Mouse (Mus musculus) forebrain, embryonic 14.5 days (tissue): Measurements from ENCODE around the gene Vamp1. TPM values are rescaled to one million over a fixed set of nuclear protein-coding genes. Genes with fewer than 3 reads are reported as not detected.

Experiments
- ATAC-seq: fragments of 200-750 bp; cut with Nextera tagmentation; 2 replicates; pipeline ENCODE4 v1.8.0; 2017; ENCODE audit warnings: mild to moderate bottlenecking, moderate library complexity
- DNase-seq: peaks from one replicate; pipeline ENCODE4 v3.0.0-alpha.2; 2015; ENCODE audit warnings: low spot score
- H3K27ac ChIP-seq: fragments of 300-500 bp; sonication (generic); 2 replicates; pipeline ENCODE4 v1.5.1; 2014; ENCODE audit warnings: low read depth, mild to moderate bottlenecking, control low read depth, low read length, moderate library complexity
- H3K27me3 ChIP-seq: fragments of 300-500 bp; sonication (generic); replicated peaks from 2 replicates; pipeline ENCODE4 v1.6.1; 2014; ENCODE audit warnings: low read length, control low read depth, mixed read lengths; ENCODE audit not compliant: control insufficient read depth, insufficient read depth
- H3K36me3 ChIP-seq: fragments of 300-500 bp; sonication (generic); 2 replicates; pipeline ENCODE4 v1.6.1; 2014; ENCODE audit warnings: low read length, control low read depth; ENCODE audit not compliant: control insufficient read depth, insufficient read depth
- H3K4me1 ChIP-seq: fragments of 300-500 bp; sonication (generic); 2 replicates; pipeline ENCODE4 v1.6.1; 2014; ENCODE audit warnings: antibody characterized with exemption, low read length, control low read depth; ENCODE audit not compliant: control insufficient read depth, insufficient read depth
- H3K4me2 ChIP-seq: fragments of 300-500 bp; sonication (generic); 2 replicates; pipeline ENCODE4 v1.6.1; 2014; ENCODE audit warnings: mild to moderate bottlenecking, control low read depth, low read length
- H3K4me3 ChIP-seq: fragments of 300-500 bp; sonication (generic); 2 replicates; pipeline ENCODE4 v1.5.1; 2014; ENCODE audit warnings: low read depth, low read length, control low read depth
- H3K9ac ChIP-seq: fragments of 300-500 bp; sonication (generic); 2 replicates; pipeline ENCODE4 v1.6.1; 2014; ENCODE audit warnings: mild to moderate bottlenecking, low read length, control low read depth, moderate library complexity
- H3K9me3 ChIP-seq: fragments of 300-500 bp; sonication (generic); replicated peaks from 2 replicates; pipeline ENCODE4 v1.6.1; 2016; ENCODE audit warnings: low read length, control low read depth, mixed read lengths; ENCODE audit not compliant: control insufficient read depth
- WGBS: fragments of 180-500 bp; shearing (Covaris S2); extraction: QIAGEN DNeasy Blood & Tissue Kit; methylation state at CpG from one replicate; pipeline ENCODE4 v1.1.7; 2014; 5-methylcytosine and 5-hydroxymethylcytosine counted together
- polyA plus RNA-seq: library from polyadenylated mRNA; unstranded; fragments of >200 nt; fragmentation: Nextera tagmentation; extraction: Ambion mirVana; gene quantifications from 2 replicates; pipeline ENCODE4 v1.2.1, GENCODE M21; 2014

Vamp1 gene
- polyA plus RNA-seq, 1 experiment from 2014 or later, result 1.7 TPM

DNA sequence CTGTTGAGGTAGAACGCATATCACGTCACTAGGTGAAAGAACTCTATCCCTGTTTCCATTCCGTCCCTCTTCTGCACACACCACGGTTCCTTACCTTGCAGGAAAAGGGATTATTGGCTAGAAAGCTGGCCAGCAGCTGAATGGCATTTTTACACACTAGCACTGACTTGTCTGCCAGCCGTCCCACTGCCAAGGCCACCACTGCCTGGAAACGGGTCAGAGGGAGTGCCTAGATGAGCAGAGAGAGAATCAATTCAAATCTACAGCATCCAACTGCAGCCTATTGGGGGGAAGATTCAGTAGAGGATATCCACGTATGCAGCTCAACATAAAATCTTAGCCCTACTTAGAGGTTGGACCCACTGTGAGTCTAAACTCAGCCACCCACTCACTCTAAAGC is 35.8 kb upstream of the Vamp1 start:
- H3K4me1 ChIP-seq, result no peaks in the 10 kb centered on the region
- DNase-seq, result no peak
- H3K27me3 ChIP-seq, result no peaks in the 10 kb centered on the region
- H3K36me3 ChIP-seq, result peaks cover 99% of the 10 kb centered on the region
- H3K9ac ChIP-seq, result no peak overlapping the region
- H3K4me3 ChIP-seq, result no peak overlapping the region
- H3K9me3 ChIP-seq, result no peaks in the 10 kb centered on the region
- 92% methylated on average over 7 of the region's 7 CpGs for WGBS
- no peak for ATAC-seq
- no peak overlapping the region for H3K27ac ChIP-seq
- H3K4me2 ChIP-seq, result no peak overlapping the region

DNA sequence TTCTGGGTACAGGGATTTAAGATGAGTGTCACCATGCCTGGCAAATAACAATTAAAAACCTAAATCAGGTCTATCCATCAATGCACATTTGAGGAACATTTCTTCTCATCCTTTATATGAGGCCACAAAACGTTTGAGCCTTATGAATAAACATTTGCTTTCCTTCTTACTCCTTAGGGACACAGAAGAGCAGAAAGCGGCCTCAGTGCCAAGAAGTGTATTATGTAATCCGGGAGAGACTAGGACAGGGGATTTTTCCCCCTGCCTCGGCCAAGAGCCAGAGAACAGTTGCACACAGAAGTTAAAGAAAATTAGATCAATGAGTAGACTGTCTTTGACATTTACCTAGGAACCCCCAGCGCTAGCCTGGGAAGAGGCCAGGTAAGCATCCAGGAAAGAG is 33.2 kb upstream of the Vamp1 start:
- H3K36me3 ChIP-seq, result peaks cover 99% of the 10 kb centered on the region
- ATAC-seq, result no peak
- 81% methylated on average over 5 of the region's 5 CpGs for whole genome bisulfite sequencing

DNA sequence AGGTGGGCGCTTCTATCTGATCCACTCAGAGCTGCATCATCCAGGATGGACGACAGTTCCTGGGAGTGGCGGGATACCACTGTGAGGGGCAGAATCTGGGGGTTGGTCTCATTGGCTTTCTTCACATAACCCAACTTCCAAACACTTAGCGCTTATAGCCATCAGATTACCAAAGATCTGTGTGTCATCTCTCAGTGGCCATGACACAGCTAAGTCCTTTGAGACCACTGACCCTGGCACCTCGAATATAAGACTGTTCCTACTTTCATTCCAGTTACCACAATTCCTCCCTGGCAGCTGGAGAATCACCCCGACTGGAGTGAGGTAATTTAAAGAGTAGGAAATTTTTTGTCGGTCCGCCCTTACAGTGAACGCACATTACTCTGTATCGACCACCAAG is 29.1 kb upstream of the Vamp1 start:
- no peak overlapping the region for H3K4me2 ChIP-seq
- H3K27me3 ChIP-seq, result no peaks in the 10 kb centered on the region
- no peaks in the 10 kb centered on the region for H3K9me3 ChIP-seq
- no peak overlapping the region for H3K27ac ChIP-seq
- no peak for ATAC-seq
- 97% methylated on average over 10 of the region's 10 CpGs for WGBS
- peaks cover 79% of the 10 kb centered on the region for H3K36me3 ChIP-seq
- DNase-seq, result no peak
- no peak overlapping the region for H3K4me3 ChIP-seq
- 0 out of 2 replicates have a peak, but pooled peaks cover 2% of the 10 kb centered on the region for H3K4me1 ChIP-seq
- H3K9ac ChIP-seq, result no peak overlapping the region

More for the DNA sequence above, 33.2 kb upstream of the Vamp1 start:
- Histone ChIP-seq H3K4me2 (no peak overlapping the region), H3K9ac (no peak overlapping the region), H3K27me3 (no peaks in the 10 kb centered on the region), H3K27ac (no peak overlapping the region), H3K9me3 (no peaks in the 10 kb centered on the region), H3K4me1 (no peaks in the 10 kb centered on the region), H3K4me3 (no peak overlapping the region)
- DNase-seq, result no peak

DNA sequence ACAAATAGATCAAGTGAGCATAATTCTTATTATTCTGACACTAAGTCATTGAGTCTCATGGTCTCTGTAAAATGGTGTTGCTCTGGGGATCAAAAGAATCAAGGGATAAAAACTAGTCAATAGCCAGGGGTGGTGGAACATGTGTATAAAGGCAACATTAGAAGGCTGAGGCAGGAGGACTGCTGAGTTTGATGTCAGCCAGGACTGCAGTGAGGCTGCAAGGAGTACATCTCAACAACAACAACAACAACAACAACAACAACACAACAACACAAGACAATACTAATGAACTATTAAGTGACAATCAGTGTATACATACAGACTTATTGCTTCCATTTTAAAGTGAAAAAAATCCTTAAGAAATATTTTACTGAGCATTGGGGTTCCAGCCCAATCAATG is 24.5 kb upstream of the Vamp1 start:
- ATAC-seq (no peak), DNase-seq (peak; percentile 16)
- no peak overlapping the region; the same call in 1 of the 2 replicates for H3K27ac ChIP-seq
- H3K4me2 ChIP-seq, result peak overlapping the region; percentile 60
- peaks cover 7% of the 10 kb centered on the region for H3K4me1 ChIP-seq
- no peaks in the 10 kb centered on the region for H3K9me3 ChIP-seq
- H3K36me3 ChIP-seq, result peaks cover 54% of the 10 kb centered on the region
- peak overlapping the region; percentile 51 for H3K4me3 ChIP-seq
- no peaks in the 10 kb centered on the region for H3K27me3 ChIP-seq
- peak overlapping the region; percentile 71 for H3K9ac ChIP-seq

DNA sequence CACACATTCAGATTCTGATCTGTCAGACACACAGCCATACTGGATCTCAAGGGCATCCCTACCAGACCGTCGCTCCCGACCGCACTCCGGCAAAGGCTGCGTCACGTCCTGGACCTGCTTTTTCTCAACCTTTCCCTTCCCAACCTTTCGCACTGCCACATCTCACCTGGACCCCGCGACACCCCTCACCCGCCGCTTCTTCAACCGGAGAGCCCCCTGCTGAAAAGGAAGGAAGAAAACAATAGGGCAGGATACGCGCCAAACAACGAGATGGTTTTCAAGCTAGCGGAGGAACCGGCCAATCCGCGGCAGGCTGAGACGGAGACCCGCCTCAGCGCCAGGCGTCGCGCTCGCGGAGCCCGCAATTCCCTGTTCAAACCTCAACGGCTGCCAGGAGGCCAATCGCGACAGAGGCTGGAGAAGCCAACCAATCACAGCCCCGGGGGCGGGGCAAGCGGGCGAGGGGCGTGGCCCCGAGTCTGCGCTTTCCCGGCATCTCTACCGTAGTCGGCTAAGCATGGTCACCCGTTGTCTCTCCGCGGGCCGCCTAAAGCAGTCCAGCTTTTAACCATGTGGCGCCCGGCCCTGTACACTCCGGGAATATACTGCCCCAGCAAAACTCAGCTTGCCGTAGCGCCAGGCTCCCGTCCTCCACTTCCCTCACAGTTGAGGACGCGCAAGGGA is 23.9 kb upstream of the Vamp1 start, which contains the start of the genes Ncapd2 and Mrpl51:
Ncapd2 (minus strand) TSS at position 370 of the 684 bp plus-strand sequence.
Mrpl51 (plus strand) TSS at position 470 of the 684 bp plus-strand sequence.
- ATAC-seq, result peak; percentile 97
- H3K9ac ChIP-seq, result peak within 1 kb of the TSS; percentile 81
- H3K9me3 ChIP-seq, result no peaks in the 10 kb centered on the region
- peak; percentile 99 for DNase-seq
- H3K36me3 ChIP-seq, result peaks cover 47% of the 10 kb centered on the region
- H3K27me3 ChIP-seq, result no peaks in the 10 kb centered on the region
- H3K4me1 ChIP-seq, result peaks cover 7% of the 10 kb centered on the region
- WGBS, result under 1% methylated on average over 54 of the region's 54 CpGs
- H3K4me2 ChIP-seq, result peak within 1 kb of the TSS; percentile 84
- H3K27ac ChIP-seq, result peak within 1 kb of the TSS; percentile 99
- peak within 1 kb of the TSS; percentile 51 for H3K4me3 ChIP-seq

DNA sequence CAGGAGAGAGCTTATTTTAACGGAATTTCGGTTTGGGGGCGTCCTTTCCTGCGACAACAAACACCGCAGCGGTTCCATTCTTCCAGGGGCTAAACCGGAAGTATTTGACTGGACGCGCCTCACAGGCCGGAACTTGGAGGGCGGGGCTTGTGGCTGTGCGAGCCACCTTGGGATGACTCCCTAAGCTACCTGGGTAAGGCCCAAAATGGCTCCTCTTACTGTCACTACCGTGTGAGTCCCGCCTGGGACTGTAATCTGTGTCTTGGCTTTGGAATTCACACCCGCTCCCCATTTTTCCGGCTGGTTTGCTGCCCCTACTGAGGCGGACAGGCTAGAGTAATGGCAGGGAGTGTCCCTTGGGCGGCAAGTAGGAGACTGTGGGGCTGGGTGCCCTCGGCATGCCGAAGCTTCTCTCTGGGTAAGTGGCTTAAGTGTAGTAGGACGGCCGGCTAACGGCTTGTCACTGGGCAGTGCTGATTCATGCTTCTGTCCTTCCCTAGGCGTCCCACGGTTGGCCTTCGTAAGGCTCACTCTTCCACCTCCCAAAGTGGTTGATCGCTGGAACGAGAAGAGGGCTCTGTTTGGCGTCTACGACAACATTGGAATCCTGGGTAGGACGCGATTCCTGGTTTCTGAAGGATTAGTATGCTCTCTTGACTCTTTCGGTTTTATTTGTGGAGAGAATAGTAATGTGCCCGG is 23.2 kb upstream of the Vamp1 start:
- ATAC-seq (peak; percentile 93), DNase-seq (peak; percentile 97)
- no peaks in the 10 kb centered on the region for H3K27me3 ChIP-seq
- no peaks in the 10 kb centered on the region for H3K9me3 ChIP-seq
- peak overlapping the region; percentile 99 for H3K27ac ChIP-seq
- peaks cover 7% of the 10 kb centered on the region for H3K4me1 ChIP-seq
- WGBS, result under 1% methylated on average over 34 of the region's 34 CpGs
- peaks cover 40% of the 10 kb centered on the region for H3K36me3 ChIP-seq
- peak overlapping the region; percentile 81 for H3K9ac ChIP-seq
- peak overlapping the region; percentile 51 for H3K4me3 ChIP-seq
- H3K4me2 ChIP-seq, result peak overlapping the region; percentile 84

DNA sequence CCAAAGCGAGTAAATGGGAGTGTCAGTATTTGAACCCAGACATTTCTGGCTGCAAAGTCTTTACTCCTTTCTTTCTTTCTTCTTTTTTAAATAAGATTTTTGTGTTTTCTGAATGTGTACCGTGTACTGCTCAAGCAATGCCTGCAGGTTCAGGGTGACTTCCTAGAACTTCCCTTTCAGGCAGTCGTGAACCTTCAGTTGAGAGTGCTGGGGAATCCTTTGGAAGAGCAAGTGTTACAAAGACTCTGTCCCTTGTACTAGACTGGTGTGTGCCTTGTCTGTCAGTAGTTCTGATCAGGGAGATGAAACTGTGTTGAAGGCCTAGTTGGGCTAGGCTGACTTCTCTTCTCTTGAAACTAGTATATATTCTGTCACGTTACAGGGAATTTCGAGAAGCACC is 22.5 kb upstream of the Vamp1 start:
- ATAC-seq, result no peak

DNA sequence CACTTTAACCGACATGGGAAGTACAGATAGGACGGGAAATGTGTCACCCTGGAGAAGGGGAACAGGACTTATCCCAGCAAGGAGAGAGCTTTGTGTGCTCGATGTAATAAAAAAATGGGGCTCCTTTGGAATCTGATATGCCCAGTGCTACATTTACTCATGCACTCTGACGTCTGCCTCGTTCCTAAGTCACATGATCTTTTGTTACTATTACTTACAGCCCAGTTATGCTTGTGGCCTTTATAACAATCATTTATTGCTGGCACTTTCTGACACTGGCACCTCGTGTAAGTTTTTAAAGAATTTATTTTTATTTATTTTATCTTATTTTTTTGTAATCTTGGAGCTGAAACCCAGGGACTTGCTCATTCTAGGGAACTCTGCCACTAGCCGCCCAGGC is 22.0 kb upstream of the Vamp1 start:
- Histone ChIP-seq H3K27ac (no peak overlapping the region), H3K36me3 (peaks cover 28% of the 10 kb centered on the region), H3K9me3 (no peaks in the 10 kb centered on the region), H3K4me1 (peaks cover 7% of the 10 kb centered on the region), H3K4me3 (no peak overlapping the region), H3K27me3 (no peaks in the 10 kb centered on the region), H3K9ac (no peak overlapping the region), H3K4me2 (0 out of 2 replicates have a peak overlapping the region, but pooled peaks have one; percentile 84)
- WGBS, result 88% methylated on average over 7 of the region's 7 CpGs
- ATAC-seq (no peak), DNase-seq (no peak)

More for the DNA sequence above, 22.5 kb upstream of the Vamp1 start:
- H3K27me3 ChIP-seq, result no peaks in the 10 kb centered on the region
- peaks cover 34% of the 10 kb centered on the region for H3K36me3 ChIP-seq
- peak overlapping the region; percentile 84 for H3K4me2 ChIP-seq
- H3K9me3 ChIP-seq, result no peaks in the 10 kb centered on the region
- peak overlapping the region; percentile 81 for H3K9ac ChIP-seq
- peak overlapping the region; percentile 51 for H3K4me3 ChIP-seq
- peaks cover 7% of the 10 kb centered on the region for H3K4me1 ChIP-seq
- WGBS, result 43% methylated on average over 5 of the region's 5 CpGs
- no peak for DNase-seq
- H3K27ac ChIP-seq, result 0 out of 2 replicates have a peak overlapping the region, but pooled peaks have one; percentile 99
